Comparison of ENCODE assay signal across 17 mouse cellular contexts in the genomic region with DNA sequence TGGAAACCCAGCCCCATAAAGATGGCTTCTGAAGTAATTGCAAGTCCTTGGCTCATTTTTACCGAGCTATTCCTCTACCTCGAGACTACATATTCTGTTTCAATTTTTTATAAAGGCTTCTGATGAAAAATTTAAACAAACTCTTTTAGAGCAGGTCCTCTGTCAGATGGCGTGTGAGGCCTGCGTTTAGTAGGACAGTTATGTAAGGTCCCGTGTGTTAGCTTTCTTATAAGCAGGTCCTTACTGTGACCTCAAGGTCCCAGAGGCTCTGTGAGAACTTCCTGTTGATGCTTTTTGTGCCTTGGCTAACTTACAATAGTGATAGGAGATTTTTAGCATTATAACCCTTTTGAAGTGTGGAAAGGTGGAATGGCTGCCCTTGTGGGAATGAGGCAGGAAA.
DNase-seq lines count a peak whose midpoint lies in the region; ATAC-seq and TF ChIP-seq lines count a peak whose summit lies in the region.
"Had no signal": no experiment of that assay in that cellular context is flagged by ENCODE, and none has a peak within 500 bp of the region (broad histone marks: within the 10 kb centered on the region; RNA-seq: fewer than 3 reads in every experiment).

No protein-coding gene starts in this region.

- 69% methylated on average over 5 of the region's 5 CpGs for WGBS in kidney, adult 2 months
- WGBS in limb, embryonic 13.5 days, result 47% methylated on average over 5 of the region's 5 CpGs
- WGBS in embryonic facial prominence, embryonic 10.5 days, result 78% methylated on average over 5 of the region's 5 CpGs

- no peak overlapping the region for H3K9ac ChIP-seq in limb, embryonic 13.5 days
- H3K9ac ChIP-seq: heart, embryonic 15.5 days had no signal

- H3K4me2 ChIP-seq in limb, embryonic 13.5 days (replicated peaks), result no peak overlapping the region
- H3K4me2 ChIP-seq: heart, embryonic 15.5 days; liver, embryonic 11.5 days had no signal

- DNase-seq in cerebellum, adult 9-10 months, result peak; percentile 54
- DNase-seq in cerebellum, postnatal 36 days, result no peak
- DNase-seq in kidney, adult 2 months, result no peak
- DNase-seq in kidney, postnatal 10 days, result no peak
- DNase-seq in embryonic facial prominence, embryonic 10.5 days (ENCODE audit: low spot score), result no peak
- no peak for DNase-seq in urinary bladder, postnatal 14 days (ENCODE audit: low spot score)
- DNase-seq: heart, adult 18-20 months; kidney, adult 9 months; kidney, postnatal 4 days; lung, adult 2 months; right cerebral cortex, postnatal 4 days; thymus, postnatal 36 days had no signal

- ATAC-seq in limb, embryonic 13.5 days (ENCODE audit: low FRiP score, low read depth), result no peak

- H3K27me3 ChIP-seq in kidney, adult 2 months (replicated peaks; ENCODE audit: control insufficient read depth, insufficient read depth, low read length), result no peaks in the 10 kb centered on the region
- H3K27me3 ChIP-seq in limb, embryonic 13.5 days, result no peaks in the 10 kb centered on the region
- no peaks in the 10 kb centered on the region for H3K27me3 ChIP-seq in embryonic facial prominence, embryonic 10.5 days (replicated peaks; ENCODE audit: low read depth, poor library complexity, severe bottlenecking)
- H3K27me3 ChIP-seq: heart, embryonic 15.5 days had no signal

- H3K9me3 ChIP-seq in limb, embryonic 13.5 days, result 0 out of 2 replicates have a peak, but pooled peaks cover 2% of the 10 kb centered on the region
- H3K9me3 ChIP-seq in embryonic facial prominence, embryonic 10.5 days, result no peaks in the 10 kb centered on the region
- H3K9me3 ChIP-seq: heart, embryonic 15.5 days had no signal

- H3K4me1 ChIP-seq in kidney, adult 2 months (ENCODE audit: control insufficient read depth, insufficient read depth, low read length), result peaks cover 15% of the 10 kb centered on the region
- no peaks in the 10 kb centered on the region for H3K4me1 ChIP-seq in brown adipose tissue, adult 24 weeks (ENCODE audit: control insufficient read depth, insufficient read depth, insufficient read length, low read length)
- H3K4me1 ChIP-seq in limb, embryonic 13.5 days, result peaks cover 27% of the 10 kb centered on the region
- H3K4me1 ChIP-seq in embryonic facial prominence, embryonic 10.5 days, result peaks cover 26% of the 10 kb centered on the region

- peak overlapping the region; percentile 28; the same call in 1 of the 2 replicates for H3K27ac ChIP-seq in kidney, adult 2 months (ENCODE audit: insufficient read depth, low read depth, low read length)
- H3K27ac ChIP-seq in brown adipose tissue, adult 24 weeks (replicated peaks; ENCODE audit: low read depth, low read length), result 0 out of 2 replicates have a peak overlapping the region, but pooled peaks have one; percentile 14
- H3K27ac ChIP-seq in limb, embryonic 13.5 days, result 0 out of 2 replicates have a peak overlapping the region, but pooled peaks have one; percentile 7
- H3K27ac ChIP-seq in embryonic facial prominence, embryonic 10.5 days (replicated peaks), result no peak overlapping the region
- H3K27ac ChIP-seq: heart, embryonic 15.5 days; macrophage had no signal

- TF ChIP-seq POLR2A in kidney, adult 2 months (IDR thresholded peaks at IDR 0.05; ENCODE audit: low read depth, low read length), result no peak

- no peaks in the 10 kb centered on the region for H3K36me3 ChIP-seq in kidney, adult 2 months (ENCODE audit: control insufficient read depth, insufficient read depth, low read length)
- no peaks in the 10 kb centered on the region for H3K36me3 ChIP-seq in limb, embryonic 13.5 days
- no peaks in the 10 kb centered on the region for H3K36me3 ChIP-seq in embryonic facial prominence, embryonic 10.5 days (replicated peaks)
- H3K36me3 ChIP-seq: heart, embryonic 15.5 days had no signal

- H3K4me3 ChIP-seq in kidney, adult 2 months (ENCODE audit: insufficient read depth, low read depth, low read length), result no peak overlapping the region
- H3K4me3 ChIP-seq in brown adipose tissue, adult 24 weeks (ENCODE audit: insufficient read depth, low read depth, low read length), result no peak overlapping the region
- H3K4me3 ChIP-seq in limb, embryonic 13.5 days, result no peak overlapping the region
- H3K4me3 ChIP-seq in embryonic facial prominence, embryonic 10.5 days, result no peak overlapping the region
- H3K4me3 ChIP-seq: heart, embryonic 15.5 days had no signal

- TF ChIP-seq CTCF in kidney, adult 2 months (conservative IDR thresholded peaks at IDR 0.05; ENCODE audit: insufficient read depth, insufficient read length, low read depth, low read length), result no peak
